Mouse (Mus musculus): Measurements from ENCODE around the gene Dnajb3. TPM values are rescaled to one million over a fixed set of nuclear protein-coding genes. Genes with fewer than 3 reads are reported as not detected.
"Not testable (repeated sequence)": the region's sequence is repeated elsewhere in the genome, so short reads cannot be mapped to it uniquely, and the experiment has no call there.

Dnajb3 gene
- polyA plus RNA-seq, 1 experiment from 2014 or later, result 11.6 TPM

DNA sequence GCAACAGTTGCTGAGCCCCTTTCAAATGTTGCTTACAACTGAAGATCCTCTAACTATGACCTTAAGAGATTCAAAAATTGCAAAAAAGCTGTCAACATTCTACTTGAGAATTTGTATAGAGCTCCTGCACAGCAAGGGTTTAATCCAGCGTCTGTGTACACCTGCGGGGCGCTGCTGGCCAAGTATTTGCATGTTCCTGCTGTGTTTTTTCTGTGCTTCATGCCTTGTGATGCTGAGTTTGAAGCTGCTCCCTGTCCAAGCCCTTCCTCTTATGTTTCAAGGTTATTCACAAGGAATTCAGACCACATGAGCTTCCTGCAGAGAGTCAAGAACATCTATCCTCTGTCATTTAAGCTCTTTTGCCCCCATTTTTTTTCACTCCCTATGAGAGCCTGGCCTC, 13.4 kb downstream of the Dnajb3 start:
- Histone ChIP-seq H3K27me3 (replicated peaks; ENCODE audit: control insufficient read depth, insufficient read depth, low read length) (no peaks in the 10 kb centered on the region), H3K4me3 (ENCODE audit: low read length) (no peak overlapping the region), H3K9ac (ENCODE audit: low read depth, low read length) (no peak overlapping the region), H3K9me3 (ENCODE audit: control insufficient read depth, low read length) (no peaks in the 10 kb centered on the region), H3K27ac (ENCODE audit: low read depth, low read length) (no peak overlapping the region), H3K4me2 (ENCODE audit: low read length) (no peak overlapping the region), H3K4me1 (ENCODE audit: control insufficient read depth, insufficient read depth, low read depth, low read length) (no peaks in the 10 kb centered on the region), H3K36me3 (ENCODE audit: control insufficient read depth, insufficient read depth, low read length) (no peaks in the 10 kb centered on the region)
- WGBS, result 70% methylated on average over 3 of the region's 3 CpGs
- ATAC-seq, result no peak

DNA sequence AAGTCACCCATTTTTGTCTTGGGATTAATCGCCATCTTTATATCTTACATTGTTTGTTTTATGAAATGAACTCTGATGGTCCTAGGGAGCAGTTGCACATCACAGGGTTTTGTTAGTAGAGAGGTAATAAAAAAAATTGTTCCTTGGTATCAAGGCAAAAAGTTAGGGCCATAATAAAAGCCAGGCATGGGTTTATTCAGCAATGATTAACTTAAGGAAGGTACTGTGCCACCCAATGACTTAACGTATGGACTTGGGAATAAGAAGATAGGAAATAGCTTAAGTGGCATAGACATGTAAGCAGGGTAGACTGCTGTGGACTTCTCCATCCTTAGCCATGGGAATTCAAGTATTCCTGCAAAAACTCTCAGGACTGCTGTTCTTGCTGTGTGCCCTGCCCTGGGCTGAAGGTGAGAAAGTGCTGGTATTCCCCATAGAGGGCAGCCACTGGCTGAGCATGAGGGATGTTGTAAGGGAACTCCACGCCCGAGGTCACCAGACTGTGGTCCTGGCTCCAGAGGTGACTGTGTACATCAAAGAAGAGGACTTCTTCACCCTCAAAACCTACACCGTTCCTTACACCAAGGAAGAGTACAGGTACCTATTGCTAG, 19.2 kb downstream of the Dnajb3 start:
- Histone ChIP-seq H3K36me3 (ENCODE audit: control insufficient read depth, insufficient read depth, low read length) (no peaks in the 10 kb centered on the region), H3K27me3 (replicated peaks; ENCODE audit: control insufficient read depth, insufficient read depth, low read length) (no peaks in the 10 kb centered on the region), H3K4me1 (ENCODE audit: control insufficient read depth, insufficient read depth, low read depth, low read length) (no peaks in the 10 kb centered on the region), H3K27ac (ENCODE audit: low read depth, low read length) (no peak overlapping the region), H3K9me3 (ENCODE audit: control insufficient read depth, low read length) (no peaks in the 10 kb centered on the region), H3K4me3 (ENCODE audit: low read length) (no peak overlapping the region), H3K4me2 (ENCODE audit: low read length) (no peak overlapping the region), H3K9ac (ENCODE audit: low read depth, low read length) (no peak overlapping the region)
- WGBS, result 94% methylated on average over 5 of the region's 5 CpGs
- ATAC-seq, result no peak

DNA sequence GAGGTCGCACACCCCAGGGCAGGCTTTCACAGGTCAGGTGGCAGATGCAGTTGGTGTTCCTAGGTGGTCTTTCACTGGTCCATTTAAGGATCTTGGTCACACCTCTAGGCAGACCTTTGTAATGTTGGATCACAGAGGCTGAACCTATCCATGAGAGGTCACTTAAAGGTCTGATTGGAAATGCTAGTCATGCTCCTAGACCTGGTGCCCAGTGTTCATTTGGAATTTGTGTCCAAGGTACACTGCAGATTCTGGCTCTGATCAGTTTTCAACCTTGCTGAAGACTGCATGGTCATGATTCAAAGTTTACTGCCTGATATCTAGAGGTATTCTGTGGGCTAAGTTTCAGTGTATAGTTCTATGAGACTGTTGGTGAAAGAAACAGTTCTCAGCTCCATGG, 25.9 kb downstream of the Dnajb3 start:
- no peak for ATAC-seq
- H3K27ac ChIP-seq (ENCODE audit: low read depth, low read length), result no peak overlapping the region
- H3K27me3 ChIP-seq (replicated peaks; ENCODE audit: control insufficient read depth, insufficient read depth, low read length), result no peaks in the 10 kb centered on the region
- H3K4me1 ChIP-seq (ENCODE audit: control insufficient read depth, insufficient read depth, low read depth, low read length), result no peaks in the 10 kb centered on the region
- H3K9ac ChIP-seq (ENCODE audit: low read depth, low read length), result no peak overlapping the region
- no peak overlapping the region for H3K4me3 ChIP-seq (ENCODE audit: low read length)
- WGBS, result 88% methylated on average over 1 of the region's 1 CpGs
- no peak overlapping the region for H3K4me2 ChIP-seq (ENCODE audit: low read length)
- peaks cover 5% of the 10 kb centered on the region; the same call in 1 of the 2 replicates for H3K9me3 ChIP-seq (ENCODE audit: control insufficient read depth, low read length)
- H3K36me3 ChIP-seq (ENCODE audit: control insufficient read depth, insufficient read depth, low read length), result no peaks in the 10 kb centered on the region

DNA sequence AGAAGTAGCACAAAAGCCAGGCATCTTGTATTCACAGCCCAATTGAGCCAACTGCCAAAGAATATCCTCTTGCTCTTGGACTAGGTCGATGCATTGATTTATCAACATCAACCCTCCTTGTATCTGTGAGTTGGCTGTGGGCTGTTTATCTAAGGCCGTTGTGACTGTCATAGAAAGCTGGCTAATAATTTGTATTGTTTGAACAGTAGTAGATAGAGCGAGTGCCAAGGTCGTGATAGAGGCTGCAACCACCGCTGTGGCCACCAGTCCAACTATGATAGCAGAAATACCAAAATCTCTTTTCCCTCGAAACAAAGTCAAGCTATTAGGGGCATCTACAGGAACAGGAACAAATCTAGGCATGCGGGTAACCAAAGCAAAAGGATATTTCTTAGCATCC, 33.4 kb downstream of the Dnajb3 start:
- not testable (repeated sequence) for H3K9ac ChIP-seq (ENCODE audit: low read depth, low read length); H3K9me3 ChIP-seq (ENCODE audit: control insufficient read depth, low read length); H3K4me3 ChIP-seq (ENCODE audit: low read length); H3K27ac ChIP-seq (ENCODE audit: low read depth, low read length); H3K36me3 ChIP-seq (ENCODE audit: control insufficient read depth, insufficient read depth, low read length); H3K4me1 ChIP-seq (ENCODE audit: control insufficient read depth, insufficient read depth, low read depth, low read length); H3K27me3 ChIP-seq (replicated peaks; ENCODE audit: control insufficient read depth, insufficient read depth, low read length); H3K4me2 ChIP-seq (ENCODE audit: low read length); ATAC-seq
- WGBS, result 93% methylated on average over 5 of the region's 7 CpGs

DNA sequence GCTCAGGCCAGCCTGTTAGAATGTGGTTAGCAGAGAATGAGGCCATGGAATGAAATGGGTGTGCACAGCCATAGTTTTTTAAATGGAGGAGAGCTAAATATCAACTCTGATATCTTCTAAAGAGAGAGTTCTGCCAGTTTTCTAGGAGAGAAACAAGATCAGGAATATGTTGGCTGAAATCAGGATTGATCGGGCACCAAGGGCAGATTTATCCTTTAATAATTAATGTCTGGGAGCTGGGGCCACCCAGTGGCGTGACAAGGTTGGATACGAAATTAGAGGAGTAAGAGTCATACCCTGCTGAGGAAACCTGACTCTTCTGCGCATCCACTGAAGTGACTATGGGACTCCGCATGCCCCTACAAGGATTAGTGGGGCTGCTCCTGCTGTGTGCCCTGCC, 39.9 kb downstream of the Dnajb3 start, which contains the start of gene Ugt1a5:
Gene Ugt1a5, plus strand, starts transcription at position 302 of the 400 bp plus-strand sequence.
- no peak for ATAC-seq
- no peak within 1 kb of the TSS for H3K27ac ChIP-seq (ENCODE audit: low read depth, low read length)
- no peak within 1 kb of the TSS for H3K9ac ChIP-seq (ENCODE audit: low read depth, low read length)
- no peaks in the 10 kb centered on the region for H3K9me3 ChIP-seq (ENCODE audit: control insufficient read depth, low read length)
- H3K4me1 ChIP-seq (ENCODE audit: control insufficient read depth, insufficient read depth, low read depth, low read length), result no peaks in the 10 kb centered on the region
- H3K36me3 ChIP-seq (ENCODE audit: control insufficient read depth, insufficient read depth, low read length), result no peaks in the 10 kb centered on the region
- H3K4me2 ChIP-seq (ENCODE audit: low read length), result no peak within 1 kb of the TSS
- 79% methylated on average over 5 of the region's 5 CpGs for WGBS
- H3K27me3 ChIP-seq (replicated peaks; ENCODE audit: control insufficient read depth, insufficient read depth, low read length), result no peaks in the 10 kb centered on the region
- no peak within 1 kb of the TSS for H3K4me3 ChIP-seq (ENCODE audit: low read length)

DNA sequence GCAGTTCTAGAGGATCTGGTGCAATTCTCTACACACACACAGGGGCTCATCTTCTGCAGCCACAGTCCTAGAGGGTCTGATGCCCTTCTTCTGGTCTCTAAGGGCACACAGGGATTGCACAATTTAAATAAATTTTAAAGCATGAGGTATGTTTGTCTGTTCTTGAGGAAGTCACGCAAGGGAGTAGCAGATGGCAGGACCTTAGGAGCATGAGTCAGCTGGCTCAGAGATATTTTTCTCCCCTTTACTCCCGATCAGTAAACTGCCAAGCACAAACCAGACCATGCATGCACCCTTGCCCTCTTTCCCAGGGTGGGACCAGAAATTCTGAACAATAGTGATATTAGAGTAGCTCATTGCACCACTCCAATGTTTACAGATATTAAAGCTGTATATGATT, 47.2 kb downstream of the Dnajb3 start:
- H3K27me3 ChIP-seq (replicated peaks; ENCODE audit: control insufficient read depth, insufficient read depth, low read length), result no peaks in the 10 kb centered on the region
- no peaks in the 10 kb centered on the region for H3K36me3 ChIP-seq (ENCODE audit: control insufficient read depth, insufficient read depth, low read length)
- H3K4me1 ChIP-seq (ENCODE audit: control insufficient read depth, insufficient read depth, low read depth, low read length), result no peaks in the 10 kb centered on the region
- no peak for ATAC-seq
- no peaks in the 10 kb centered on the region for H3K9me3 ChIP-seq (ENCODE audit: control insufficient read depth, low read length)
- H3K4me2 ChIP-seq (ENCODE audit: low read length), result no peak overlapping the region
- H3K27ac ChIP-seq (ENCODE audit: low read depth, low read length), result no peak overlapping the region
- 96% methylated on average over 2 of the region's 2 CpGs for WGBS
- no peak overlapping the region for H3K4me3 ChIP-seq (ENCODE audit: low read length)
- H3K9ac ChIP-seq (ENCODE audit: low read depth, low read length), result no peak overlapping the region

Other genes with a start within 250 kb of the Dnajb3 start
- gene Usp40, start 197.2 kb downstream of the Dnajb3 start, polyA plus RNA-seq (2015; fragmentation: Nextera tagmentation; extraction: Ambion mirVana), result 17.8 and 20.0 TPM in 2 replicates
- gene Ugt1a10, start 150.4 kb downstream of the Dnajb3 start, polyA plus RNA-seq (2015; fragmentation: Nextera tagmentation; extraction: Ambion mirVana), result not detected in 2 replicates
- not detected in 2 replicates for gene Ugt1a9, start 135.0 kb downstream of the Dnajb3 start, polyA plus RNA-seq (2015; fragmentation: Nextera tagmentation; extraction: Ambion mirVana)
- gene Ugt1a8, start 118.0 kb downstream of the Dnajb3 start, polyA plus RNA-seq (2015; fragmentation: Nextera tagmentation; extraction: Ambion mirVana), result not detected in 2 replicates
- 1.7 and 1.9 TPM in 2 replicates for gene Ugt1a7c, start 110.7 kb downstream of the Dnajb3 start, polyA plus RNA-seq (2015; fragmentation: Nextera tagmentation; extraction: Ambion mirVana)
- gene Ugt1a6b, start 102.5 kb downstream of the Dnajb3 start, polyA plus RNA-seq (2015; fragmentation: Nextera tagmentation; extraction: Ambion mirVana), result 3.4 and 4.0 TPM in 2 replicates
- 3.6 and 5.6 TPM in 2 replicates for gene Ugt1a6a, start 71.0 kb downstream of the Dnajb3 start, polyA plus RNA-seq (2015; fragmentation: Nextera tagmentation; extraction: Ambion mirVana)
- not detected in 2 replicates for gene Ugt1a5, start 39.8 kb downstream of the Dnajb3 start, polyA plus RNA-seq (2015; fragmentation: Nextera tagmentation; extraction: Ambion mirVana)
- gene Ugt1a2, start 5.2 kb downstream of the Dnajb3 start, polyA plus RNA-seq (2015; fragmentation: Nextera tagmentation; extraction: Ambion mirVana), result 0.07 TPM in 1 of 2 replicates, not detected in the other
- not detected in 2 replicates for gene Ugt1a1, start 6.2 kb upstream of the Dnajb3 start, polyA plus RNA-seq (2015; fragmentation: Nextera tagmentation; extraction: Ambion mirVana)
- gene Mroh2a, start 21.2 kb upstream of the Dnajb3 start, polyA plus RNA-seq (2015; fragmentation: Nextera tagmentation; extraction: Ambion mirVana), result 0.45 and 0.54 TPM in 2 replicates
- gene Hjurp, start 71.9 kb upstream of the Dnajb3 start, polyA plus RNA-seq (2015; fragmentation: Nextera tagmentation; extraction: Ambion mirVana), result 66.4 and 80.3 TPM in 2 replicates
- 0.10 and 0.14 TPM in 2 replicates for gene Trpm8, start 71.9 kb upstream of the Dnajb3 start, polyA plus RNA-seq (2015; fragmentation: Nextera tagmentation; extraction: Ambion mirVana)
- gene Spp2, start 201.2 kb upstream of the Dnajb3 start, polyA plus RNA-seq (2015; fragmentation: Nextera tagmentation; extraction: Ambion mirVana), result 0.28 TPM in 1 of 2 replicates, not detected in the other

Measured in hindbrain, embryonic 16.5 days (tissue).